Mouse (Mus musculus) heart, embryonic 13.5 days (tissue): ENCODE data around the gene Gnai3. TPM values are rescaled to one million over a fixed set of nuclear protein-coding genes. Genes with fewer than 3 reads are reported as not detected.

Experiments
- ATAC-seq: fragments of 200-750 bp; cut with Nextera tagmentation; 2 replicates; pipeline ENCODE4 v1.8.0; 2017; ENCODE audit warnings: moderate TSS enrichment; ENCODE audit not compliant: insufficient number of reproducible peaks, low FRiP score, low TSS enrichment; ENCODE audit errors: extremely low read depth
- H3K27ac ChIP-seq: fragments of 300-500 bp; sonication (generic); replicated peaks from 2 replicates; pipeline ENCODE4 v1.5.1; 2015; ENCODE audit warnings: moderate library complexity, mild to moderate bottlenecking, inconsistent platforms
- H3K27me3 ChIP-seq: fragments of 300-500 bp; sonication (generic); replicated peaks from 2 replicates; pipeline ENCODE4 v1.6.1; 2015; ENCODE audit warnings: mild to moderate bottlenecking, inconsistent platforms
- H3K36me3 ChIP-seq: fragments of 300-500 bp; sonication (generic); 2 replicates; pipeline ENCODE4 v1.6.1; 2015; ENCODE audit warnings: mild to moderate bottlenecking, inconsistent platforms
- H3K4me1 ChIP-seq: fragments of 300-500 bp; sonication (generic); 2 replicates; pipeline ENCODE4 v1.6.1; 2015; ENCODE audit warnings: inconsistent platforms
- H3K4me2 ChIP-seq: fragments of 300-500 bp; sonication (generic); 2 replicates; pipeline ENCODE4 v1.6.1; 2015; ENCODE audit warnings: inconsistent platforms, mild to moderate bottlenecking, moderate library complexity
- H3K4me3 ChIP-seq: fragments of 300-500 bp; sonication (generic); 2 replicates; pipeline ENCODE4 v1.5.1; 2015; ENCODE audit warnings: moderate library complexity, mild to moderate bottlenecking, inconsistent platforms
- H3K9ac ChIP-seq: fragments of 300-500 bp; sonication (generic); 2 replicates; pipeline ENCODE4 v1.6.1; 2015; ENCODE audit warnings: inconsistent platforms, mild to moderate bottlenecking, moderate library complexity
- H3K9me3 ChIP-seq: fragments of 300-500 bp; sonication (generic); 2 replicates; pipeline ENCODE4 v1.6.1; 2016; ENCODE audit warnings: inconsistent platforms
- WGBS: fragments of 180-500 bp; shearing (Covaris S2); methylation state at CpG from one replicate; pipeline ENCODE4 v1.1.7; 2015; ENCODE audit warnings: mixed read lengths; 5-methylcytosine and 5-hydroxymethylcytosine counted together
- polyA plus RNA-seq: library from polyadenylated mRNA; unstranded; fragments of >200 nt; fragmentation: Nextera tagmentation; extraction: Ambion mirVana; gene quantifications from 2 replicates; pipeline ENCODE4 v1.2.1, GENCODE M21; 2015

The Gnai3 gene
- polyA plus RNA-seq, 1 experiment from 2014 or later: 74.7 TPM

DNA sequence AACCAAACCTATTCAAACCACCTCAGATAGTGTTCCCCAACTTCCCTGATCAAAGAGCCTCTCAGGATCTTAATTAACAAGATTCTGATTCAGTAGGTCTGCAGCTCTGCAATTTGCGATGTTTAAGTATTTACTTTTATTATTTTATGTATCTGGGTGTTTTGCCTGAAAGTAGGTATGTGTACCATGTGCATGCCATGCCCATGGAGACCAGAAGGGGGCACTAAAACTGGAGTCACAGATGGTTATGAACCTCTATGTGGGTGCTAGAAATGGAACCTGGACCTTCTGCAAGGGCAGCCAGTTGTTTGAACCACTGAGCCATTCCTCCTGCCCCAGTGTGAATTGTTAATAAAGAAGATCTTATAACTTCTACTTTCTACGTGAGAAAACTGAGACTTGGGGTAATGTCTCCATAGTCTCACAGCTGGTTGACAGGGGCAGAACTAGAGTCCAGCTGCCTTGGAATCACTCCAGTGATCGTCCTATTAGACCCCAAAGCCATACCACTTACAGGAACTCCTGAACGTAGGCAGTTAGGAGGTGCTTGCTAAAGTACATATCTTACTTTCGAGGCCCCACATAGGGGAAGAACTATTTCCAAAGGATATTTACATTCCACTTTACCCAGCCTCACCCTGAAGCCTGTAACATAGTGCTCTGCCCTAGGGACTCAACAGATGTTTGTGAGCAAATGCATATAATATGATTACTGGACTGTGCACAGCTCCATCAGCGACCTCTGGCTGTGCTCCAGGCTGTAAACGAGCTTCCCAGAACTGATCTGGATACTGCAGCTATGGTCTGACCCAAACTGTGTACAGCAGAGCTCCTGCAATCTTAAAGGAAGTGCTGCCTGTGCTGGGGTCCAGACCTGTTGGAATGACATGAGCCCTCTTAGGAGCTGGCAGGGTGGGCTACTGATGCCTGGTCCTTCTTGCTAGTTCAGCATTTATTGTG is 33.1 kb upstream of the Gnai3 start:
- WGBS: 66% methylated on average over 7 of the region's 7 CpGs
- ATAC-seq: no peak
- Histone ChIP-seq H3K9ac (no peak overlapping the region), H3K9me3 (no peaks in the 10 kb centered on the region), H3K36me3 (no peaks in the 10 kb centered on the region), H3K4me2 (no peak overlapping the region), H3K4me1 (peaks cover 14% of the 10 kb centered on the region), H3K4me3 (no peak overlapping the region), H3K27me3 (peaks cover 22% of the 10 kb centered on the region; the same call in 1 of the 2 replicates), H3K27ac (no peak overlapping the region)

DNA sequence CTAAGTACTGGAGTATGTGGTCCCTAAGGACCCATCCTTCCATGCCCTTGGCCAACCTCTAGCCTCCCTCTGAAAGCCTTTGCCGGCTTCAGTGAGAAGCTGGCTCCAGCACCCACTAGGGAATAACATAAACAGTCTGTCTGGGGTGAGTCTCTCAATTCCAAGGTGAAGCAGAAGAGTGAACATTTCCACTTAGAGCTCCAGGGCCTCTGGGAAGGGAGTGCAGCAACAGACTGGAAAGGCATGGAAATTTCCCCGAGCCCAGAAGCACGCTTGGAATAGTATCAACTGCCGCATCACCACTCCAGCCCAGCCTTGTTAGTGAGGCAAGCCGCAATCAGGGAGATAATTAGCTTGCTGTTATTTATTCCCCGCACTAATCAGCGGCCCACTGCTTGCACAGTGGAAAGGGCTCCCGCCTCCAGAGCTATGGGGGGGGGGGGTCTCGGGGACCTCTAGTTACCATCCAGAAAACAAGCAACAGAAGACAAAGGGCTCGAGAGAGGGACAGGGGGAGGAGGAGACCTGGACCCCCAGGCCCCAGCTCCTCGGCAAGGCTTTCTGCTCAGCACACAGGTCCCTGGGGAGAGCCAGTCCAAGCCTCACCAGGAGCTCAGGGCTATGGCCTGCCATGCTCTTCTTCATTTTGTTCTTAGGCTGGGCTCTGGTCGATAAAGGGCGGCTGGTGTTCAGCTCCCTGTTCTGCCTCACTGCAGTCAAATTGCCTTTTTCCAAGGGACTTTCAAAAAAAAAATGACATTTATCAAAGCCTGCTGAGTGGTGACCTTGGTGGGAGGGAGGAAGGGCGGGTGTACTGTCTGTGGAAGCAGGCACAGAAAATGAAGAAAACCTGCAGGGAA is 29.0 kb upstream of the Gnai3 start:
- H3K4me2 ChIP-seq: peak overlapping the region; percentile 48
- H3K27ac ChIP-seq: no peak overlapping the region
- WGBS: 23% methylated on average over 14 of the region's 14 CpGs
- peaks cover 28% of the 10 kb centered on the region; the same call in 1 of the 2 replicates for H3K27me3 ChIP-seq
- H3K36me3 ChIP-seq: no peaks in the 10 kb centered on the region
- H3K4me3 ChIP-seq: no peak overlapping the region
- H3K4me1 ChIP-seq: peaks cover 14% of the 10 kb centered on the region
- H3K9ac ChIP-seq: peak overlapping the region; percentile 58
- ATAC-seq: no peak
- H3K9me3 ChIP-seq: no peaks in the 10 kb centered on the region

DNA sequence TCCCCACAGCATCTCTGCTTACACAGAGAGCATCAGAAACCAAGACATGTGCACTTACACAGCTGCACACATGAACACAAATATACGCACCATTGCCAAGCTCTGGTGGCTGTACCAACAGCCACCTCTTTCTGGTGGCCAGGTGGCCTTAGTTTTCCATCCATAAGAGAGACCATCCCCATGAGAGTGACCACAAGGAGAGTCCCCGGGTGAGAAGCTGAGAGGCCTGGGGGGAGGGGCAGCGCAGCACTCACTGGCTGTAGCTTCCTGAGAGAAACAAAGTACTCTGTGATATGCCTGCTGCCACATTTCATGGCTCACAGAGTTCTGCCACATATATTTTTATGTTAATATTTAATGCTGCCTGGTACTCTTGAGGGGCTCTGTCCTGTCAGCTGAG is 23.3 kb upstream of the Gnai3 start:
- Histone ChIP-seq H3K9me3 (no peaks in the 10 kb centered on the region), H3K9ac (no peak overlapping the region), H3K4me1 (peaks cover 3% of the 10 kb centered on the region), H3K4me3 (no peak overlapping the region), H3K36me3 (no peaks in the 10 kb centered on the region), H3K4me2 (no peak overlapping the region), H3K27ac (no peak overlapping the region), H3K27me3 (peaks cover 28% of the 10 kb centered on the region; the same call in 1 of the 2 replicates)
- 41% methylated on average over 3 of the region's 3 CpGs for WGBS
- no peak for ATAC-seq

DNA sequence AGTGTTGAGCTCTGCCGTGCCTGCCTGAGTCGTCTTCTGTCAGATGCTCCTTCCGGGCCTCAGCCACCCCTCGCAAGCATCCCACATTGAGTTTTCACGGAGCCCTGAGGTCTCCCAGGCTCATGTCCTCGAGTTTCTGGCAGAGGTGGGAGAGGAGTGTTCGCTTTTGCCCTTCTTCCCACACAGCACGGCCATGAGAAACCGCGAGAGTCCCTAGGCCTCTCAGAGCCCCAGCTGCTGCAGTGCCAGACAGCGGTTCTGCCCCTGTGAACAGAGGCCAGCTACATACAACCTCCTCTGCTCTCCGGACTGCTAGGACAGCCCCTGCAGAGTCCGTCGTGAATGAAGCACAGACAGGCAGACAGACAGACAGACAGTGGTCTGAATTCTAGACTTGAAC is 21.6 kb upstream of the Gnai3 start:
- 51% methylated on average over 14 of the region's 14 CpGs for WGBS
- Histone ChIP-seq H3K36me3 (no peaks in the 10 kb centered on the region), H3K9ac (no peak overlapping the region)

DNA sequence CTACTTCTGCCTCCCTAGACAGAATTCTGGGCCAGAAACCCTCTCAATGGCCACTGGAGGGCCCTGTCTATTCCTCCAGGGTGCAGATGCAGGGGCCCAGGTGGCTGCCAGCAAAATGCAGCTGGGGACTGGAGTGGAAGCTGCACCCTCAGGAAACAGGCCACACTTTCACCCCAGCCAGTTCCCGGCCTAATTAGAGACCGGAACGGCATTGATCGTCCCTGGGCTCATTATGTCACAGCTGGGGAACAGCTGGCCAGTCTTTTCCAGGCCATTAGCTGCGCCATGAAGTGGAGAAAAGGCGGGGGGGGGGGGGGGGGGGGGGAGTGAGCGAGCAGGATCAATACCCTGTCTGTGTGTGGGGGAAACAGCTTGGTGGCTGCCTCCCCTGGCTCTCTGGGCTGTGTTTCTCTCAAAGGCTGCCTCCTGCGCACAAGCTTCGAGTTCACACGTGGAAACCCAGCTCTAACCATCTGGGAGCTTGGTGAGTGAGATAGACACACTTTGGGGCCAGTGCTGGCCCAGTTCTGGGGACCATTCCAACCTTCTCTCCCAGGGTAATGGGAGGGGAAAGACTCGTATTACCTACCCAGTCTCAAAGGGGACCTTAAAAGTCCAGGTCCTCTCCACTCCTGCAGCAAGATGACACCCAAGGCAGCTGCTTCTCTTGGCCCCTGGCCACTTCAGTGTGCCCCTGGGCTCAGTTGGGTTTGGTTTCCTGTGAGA is 20.7 kb upstream of the Gnai3 start:
- no peaks in the 10 kb centered on the region for H3K9me3 ChIP-seq
- ATAC-seq: no peak

More for the DNA sequence above, 21.6 kb upstream of the Gnai3 start:
- ATAC-seq: no peak
- Histone ChIP-seq H3K9me3 (no peaks in the 10 kb centered on the region), H3K27me3 (peaks cover 17% of the 10 kb centered on the region), H3K4me3 (no peak overlapping the region), H3K4me2 (no peak overlapping the region), H3K27ac (no peak overlapping the region), H3K4me1 (peaks cover 3% of the 10 kb centered on the region)

DNA sequence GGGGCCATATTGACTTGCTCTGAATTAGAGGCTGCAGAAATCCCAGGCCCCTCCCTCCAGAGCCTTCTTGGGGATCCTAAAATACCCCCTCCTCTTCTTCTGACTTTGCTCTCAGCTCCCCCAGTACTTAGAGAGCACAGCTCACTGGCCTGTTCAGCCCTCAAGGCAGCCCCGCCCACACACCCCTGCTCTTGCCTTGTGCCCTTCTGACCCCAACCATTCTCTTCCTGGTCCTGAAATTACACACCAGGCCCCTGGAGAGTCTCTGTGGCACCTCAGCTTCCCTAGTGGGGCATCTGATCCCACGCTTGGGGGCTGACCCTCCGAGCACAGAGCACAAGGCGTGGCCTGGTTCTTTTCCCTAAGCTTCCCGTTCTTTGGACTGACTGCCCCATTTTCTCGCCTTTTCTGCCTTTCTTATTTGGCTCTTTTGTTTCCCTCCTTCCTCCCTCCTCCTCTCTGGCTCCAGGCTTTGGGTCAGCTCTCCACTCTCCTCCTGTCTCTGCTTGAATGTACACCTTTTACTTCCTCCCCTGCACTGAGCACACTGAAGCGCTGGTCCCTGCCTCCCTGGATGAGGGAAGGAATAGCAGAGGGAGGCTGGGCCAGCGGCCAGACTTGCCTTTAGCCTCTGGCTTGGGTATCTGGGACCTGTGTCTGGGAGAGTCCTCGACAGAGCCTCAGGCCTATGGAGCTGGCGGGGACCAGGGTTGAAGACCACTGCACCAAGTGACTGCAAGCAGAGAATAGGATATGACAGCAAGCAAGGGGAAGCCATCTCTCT is 19.8 kb upstream of the Gnai3 start:
- peaks cover 10% of the 10 kb centered on the region for H3K27me3 ChIP-seq
- 59% methylated on average over 10 of the region's 10 CpGs for WGBS
- no peak overlapping the region for H3K4me3 ChIP-seq
- no peak overlapping the region for H3K4me2 ChIP-seq
- no peak overlapping the region for H3K27ac ChIP-seq
- H3K9me3 ChIP-seq: no peaks in the 10 kb centered on the region
- H3K4me1 ChIP-seq: peaks cover 3% of the 10 kb centered on the region
- no peaks in the 10 kb centered on the region for H3K36me3 ChIP-seq
- no peak overlapping the region for H3K9ac ChIP-seq
- ATAC-seq: no peak

More for the DNA sequence above, 20.7 kb upstream of the Gnai3 start:
- no peaks in the 10 kb centered on the region for H3K36me3 ChIP-seq
- no peak overlapping the region for H3K4me3 ChIP-seq
- H3K4me2 ChIP-seq: no peak overlapping the region
- no peak overlapping the region for H3K9ac ChIP-seq
- WGBS: 26% methylated on average over 9 of the region's 11 CpGs
- H3K27ac ChIP-seq: no peak overlapping the region
- H3K27me3 ChIP-seq: peaks cover 10% of the 10 kb centered on the region
- H3K4me1 ChIP-seq: peaks cover 3% of the 10 kb centered on the region

DNA sequence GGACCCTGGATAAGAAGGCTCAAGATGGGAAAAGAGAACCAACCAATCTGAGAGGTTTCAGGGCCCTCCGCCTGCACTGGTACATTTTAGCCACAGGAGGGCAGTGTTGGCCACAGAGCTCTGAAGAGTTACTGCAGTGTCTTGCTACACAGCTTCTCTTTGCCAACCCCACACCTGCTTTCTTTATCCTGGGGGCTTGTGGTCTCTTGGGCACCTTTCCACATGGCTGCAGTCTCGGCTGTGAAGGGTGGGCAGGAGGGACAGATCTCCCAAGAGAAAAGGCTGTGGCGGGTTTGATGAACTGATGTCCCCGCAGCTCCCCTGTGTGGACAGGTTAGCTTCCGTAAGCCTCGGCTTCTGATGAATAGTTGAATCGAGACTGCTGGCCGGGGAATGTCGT is 18.9 kb upstream of the Gnai3 start:
- Histone ChIP-seq H3K4me2 (peak overlapping the region; percentile 50), H3K27ac (no peak overlapping the region), H3K4me3 (no peak overlapping the region), H3K27me3 (peaks cover 10% of the 10 kb centered on the region), H3K9me3 (no peaks in the 10 kb centered on the region), H3K9ac (no peak overlapping the region; the same call in 1 of the 2 replicates), H3K4me1 (peaks cover 3% of the 10 kb centered on the region), H3K36me3 (no peaks in the 10 kb centered on the region)
- ATAC-seq: no peak
- WGBS: 30% methylated on average over 9 of the region's 9 CpGs

DNA sequence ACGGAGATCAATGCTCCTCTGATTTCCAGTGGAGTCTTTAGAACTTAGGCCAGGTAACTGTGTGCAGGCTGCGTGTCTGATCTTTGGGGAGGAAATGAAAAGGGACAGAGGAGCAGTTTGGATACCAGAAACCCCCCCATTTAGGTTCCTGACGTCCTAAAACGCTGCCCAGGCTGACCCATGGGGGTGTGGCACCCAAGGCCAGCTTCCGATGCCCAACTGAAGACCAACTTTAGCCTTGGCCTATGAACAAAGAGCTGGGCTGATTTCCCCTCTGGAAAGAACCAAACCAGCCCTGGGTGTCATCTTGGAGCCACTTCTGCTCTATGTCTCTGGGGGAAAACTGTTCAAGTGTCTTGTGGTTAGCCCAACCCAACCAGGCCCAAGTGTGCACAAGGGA is 18.1 kb upstream of the Gnai3 start:
- no peaks in the 10 kb centered on the region for H3K9me3 ChIP-seq
- no peak overlapping the region for H3K27ac ChIP-seq
- peaks cover 10% of the 10 kb centered on the region for H3K27me3 ChIP-seq
- H3K4me3 ChIP-seq: no peak overlapping the region
- no peak for ATAC-seq
- H3K4me2 ChIP-seq: no peak overlapping the region
- H3K36me3 ChIP-seq: no peaks in the 10 kb centered on the region
- 58% methylated on average over 5 of the region's 5 CpGs for WGBS
- H3K4me1 ChIP-seq: peaks cover 10% of the 10 kb centered on the region
- H3K9ac ChIP-seq: no peak overlapping the region

DNA sequence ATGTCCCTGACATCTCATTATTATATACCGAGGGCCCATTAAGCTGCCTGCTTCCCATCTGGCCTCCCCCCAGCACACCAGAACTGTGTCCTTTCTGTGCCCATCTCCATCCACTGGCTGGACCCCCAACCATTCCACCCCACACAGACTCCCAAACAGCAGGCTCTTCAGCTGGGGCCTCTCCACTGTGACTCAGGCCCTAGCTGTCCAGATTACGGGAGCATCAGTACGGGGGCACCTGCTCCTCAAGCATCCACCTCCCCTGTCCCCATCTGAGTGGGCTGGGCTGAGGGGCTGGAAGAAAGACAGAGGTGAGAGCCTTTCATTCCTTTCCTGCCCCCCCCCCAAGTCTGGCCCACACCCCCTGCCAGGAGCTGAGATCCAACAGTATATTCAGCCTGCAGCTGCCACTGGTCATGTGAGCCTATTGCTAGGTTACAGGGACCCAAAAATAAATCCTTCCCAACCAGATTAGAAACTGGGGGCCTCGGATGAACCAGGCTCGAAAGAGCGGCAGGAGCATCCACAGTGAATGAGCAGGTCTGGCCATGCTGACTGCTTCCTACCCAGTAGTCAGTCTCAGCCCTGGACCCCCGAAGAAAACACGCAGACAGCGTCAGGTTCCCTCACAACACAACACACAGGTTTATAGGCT is 12.6 kb upstream of the Gnai3 start:
- Histone ChIP-seq H3K9me3 (no peaks in the 10 kb centered on the region), H3K4me3 (0 out of 2 replicates have a peak overlapping the region, but pooled peaks have one; percentile 9), H3K36me3 (no peaks in the 10 kb centered on the region), H3K27me3 (no peaks in the 10 kb centered on the region; the same call in 1 of the 2 replicates), H3K9ac (peak overlapping the region; percentile 71), H3K4me2 (peak overlapping the region; percentile 52), H3K27ac (peak overlapping the region; percentile 73), H3K4me1 (peaks cover 27% of the 10 kb centered on the region)
- ATAC-seq: peak; percentile 39; the same call in 1 of the 2 replicates
- WGBS: 33% methylated on average over 9 of the region's 9 CpGs

DNA sequence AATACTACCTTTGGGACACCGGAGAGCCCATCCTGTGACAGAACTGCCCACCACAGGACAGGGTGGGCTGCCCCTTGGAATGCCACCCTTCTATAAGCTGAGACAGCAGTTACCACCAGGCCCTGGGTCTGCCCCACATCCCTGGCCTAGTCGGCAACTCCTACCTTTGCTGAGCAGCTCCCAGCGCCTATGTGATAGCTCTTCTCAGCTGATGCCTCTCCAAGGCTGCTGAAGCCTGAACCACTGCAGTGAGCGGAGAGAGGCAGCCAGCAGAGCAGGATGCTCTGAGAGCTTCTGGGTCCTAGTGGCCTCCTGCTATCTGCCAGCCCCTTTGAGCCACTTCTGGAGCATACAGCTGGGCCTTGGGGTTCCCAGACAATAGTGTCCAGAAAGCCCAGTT is 8.7 kb upstream of the Gnai3 start, which contains the start of gene Gpr61:
TSS of gene Gpr61 (minus strand) at position 227 of the 400 bp plus-strand sequence.
- H3K4me3 ChIP-seq: no peak within 1 kb of the TSS
- H3K27ac ChIP-seq: no peak within 1 kb of the TSS
- no peaks in the 10 kb centered on the region for H3K9me3 ChIP-seq
- H3K9ac ChIP-seq: peak within 1 kb of the TSS; percentile 10; the same call in 1 of the 2 replicates
- no peak within 1 kb of the TSS for H3K4me2 ChIP-seq
- no peaks in the 10 kb centered on the region for H3K27me3 ChIP-seq
- H3K4me1 ChIP-seq: peaks cover 25% of the 10 kb centered on the region
- H3K36me3 ChIP-seq: no peaks in the 10 kb centered on the region
- no peak for ATAC-seq
- WGBS: 25% methylated on average over 4 of the region's 4 CpGs
